Mouse (Mus musculus) telencephalon, adult 2 months (tissue): ENCODE results near the gene Teddm1b.

ENCODE experiments used
- DNase-seq: peaks from one replicate; pipeline ENCODE4 v3.0.0-alpha.2; 2011; ENCODE audit warnings: low read depth, low spot score

Gene Teddm1b

GRCm38 (mm10) chr1:153900860-153901730, 26.9 kb downstream of the Teddm1b start:
- DNase-seq = no peak

GRCm38 (mm10) chr1:153903006-153903405, 28.9 kb downstream of the Teddm1b start:
- DNase-seq = no peak

GRCm38 (mm10) chr1:153904236-153904635, 30.1 kb downstream of the Teddm1b start:
- DNase-seq = peak; percentile 45

GRCm38 (mm10) chr1:153905884-153906283, 31.7 kb downstream of the Teddm1b start:
- DNase-seq = no peak

GRCm38 (mm10) chr1:153908208-153908607, 34.1 kb downstream of the Teddm1b start:
- no peak for DNase-seq

- DNase-seq = no peak
These were observed 34.6 kb downstream of the Teddm1b start for GRCm38 (mm10) chr1:153908741-153909140.

GRCm38 (mm10) chr1:153909213-153909962, 35.2 kb downstream of the Teddm1b start:
- no peak for DNase-seq

- DNase-seq = no peak
These were observed 35.8 kb downstream of the Teddm1b start for GRCm38 (mm10) chr1:153909963-153910291.

GRCm38 (mm10) chr1:153910423-153910822, 36.3 kb downstream of the Teddm1b start:
- no peak for DNase-seq

GRCm38 (mm10) chr1:153911276-153911795, 37.2 kb downstream of the Teddm1b start:
- no peak for DNase-seq

- DNase-seq = no peak
These were observed 39.7 kb downstream of the Teddm1b start for GRCm38 (mm10) chr1:153913869-153914268.

- no peak for DNase-seq
These were observed 44.5 kb downstream of the Teddm1b start for GRCm38 (mm10) chr1:153918521-153919206.

GRCm38 (mm10) chr1:153921642-153922041, 47.5 kb downstream of the Teddm1b start:
- no peak for DNase-seq

- DNase-seq = no peak
These were observed 48.5 kb downstream of the Teddm1b start for GRCm38 (mm10) chr1:153922571-153923021.

GRCm38 (mm10) chr1:153924395-153925385, 50.5 kb downstream of the Teddm1b start:
- no peak for DNase-seq
